Mouse (Mus musculus) right cerebral cortex, postnatal 10 days (tissue): ENCODE measurements around the gene Slc4a10.

Experiments used
- DNase-seq, 2 experiments: peaks; one replicate each; pipeline ENCODE4 v3.0.0; 2021; ENCODE audit warnings: low spot score in 2 of 2

The Slc4a10 gene

GRCm38 (mm10) chr2:62347762-62348161, 301.5 kb downstream of the Slc4a10 start:
- no peak for DNase-seq

DNA sequence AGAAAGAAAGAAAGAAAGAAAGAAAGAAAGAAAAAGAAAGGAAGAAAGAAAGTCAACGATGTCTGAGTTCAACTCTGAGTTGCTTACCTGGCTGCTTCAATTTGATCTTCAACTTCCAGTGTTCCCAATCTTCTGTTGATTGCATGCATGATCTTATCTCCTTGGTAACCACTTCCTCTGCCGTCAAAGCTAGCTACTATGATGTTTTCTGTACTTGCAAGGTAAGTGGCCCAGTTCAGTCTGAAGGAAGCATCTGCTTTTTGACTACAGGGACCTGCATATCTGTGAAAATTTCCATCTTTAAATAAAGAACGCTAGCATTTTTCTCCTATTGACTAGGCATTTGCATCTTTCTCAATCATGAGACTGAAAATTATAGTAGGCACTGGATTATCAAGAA, 305.8 kb downstream of the Slc4a10 start:
- no peak for DNase-seq

GRCm38 (mm10) chr2:62355766-62356165, 309.5 kb downstream of the Slc4a10 start:
- no peak for DNase-seq

- DNase-seq = no peak
Measured at GRCm38 (mm10) chr2:62356606-62357005, 310.3 kb downstream of the Slc4a10 start.

GRCm38 (mm10) chr2:62357259-62357658, 311.0 kb downstream of the Slc4a10 start:
- DNase-seq = no peak

- no peak for DNase-seq
Measured at GRCm38 (mm10) chr2:62360872-62361271, 314.6 kb downstream of the Slc4a10 start.

- DNase-seq = no peak
Measured at GRCm38 (mm10) chr2:62361514-62361913, 315.3 kb downstream of the Slc4a10 start.

DNA sequence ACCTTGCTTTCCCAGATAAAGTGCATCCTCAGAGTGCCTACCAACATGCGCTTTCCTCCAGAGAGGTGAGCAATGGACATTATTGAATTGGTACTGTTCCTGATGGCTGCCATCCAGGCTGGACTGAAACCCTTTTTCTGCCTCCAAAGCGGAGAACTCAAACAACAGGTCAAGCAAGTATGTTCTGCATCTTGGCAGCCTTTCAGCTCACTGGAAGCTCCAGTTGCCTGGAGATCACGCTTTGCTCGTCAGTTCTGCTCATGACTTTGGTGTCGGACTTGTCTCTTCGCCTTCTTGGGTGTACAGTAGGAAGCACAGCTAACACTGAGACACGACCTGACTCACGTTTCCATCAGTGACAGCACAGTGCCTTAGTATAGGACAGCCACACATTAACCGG, 315.9 kb downstream of the Slc4a10 start:
- no peak for DNase-seq

- DNase-seq = no peak
Measured at GRCm38 (mm10) chr2:62363606-62364005, 317.3 kb downstream of the Slc4a10 start.

DNA sequence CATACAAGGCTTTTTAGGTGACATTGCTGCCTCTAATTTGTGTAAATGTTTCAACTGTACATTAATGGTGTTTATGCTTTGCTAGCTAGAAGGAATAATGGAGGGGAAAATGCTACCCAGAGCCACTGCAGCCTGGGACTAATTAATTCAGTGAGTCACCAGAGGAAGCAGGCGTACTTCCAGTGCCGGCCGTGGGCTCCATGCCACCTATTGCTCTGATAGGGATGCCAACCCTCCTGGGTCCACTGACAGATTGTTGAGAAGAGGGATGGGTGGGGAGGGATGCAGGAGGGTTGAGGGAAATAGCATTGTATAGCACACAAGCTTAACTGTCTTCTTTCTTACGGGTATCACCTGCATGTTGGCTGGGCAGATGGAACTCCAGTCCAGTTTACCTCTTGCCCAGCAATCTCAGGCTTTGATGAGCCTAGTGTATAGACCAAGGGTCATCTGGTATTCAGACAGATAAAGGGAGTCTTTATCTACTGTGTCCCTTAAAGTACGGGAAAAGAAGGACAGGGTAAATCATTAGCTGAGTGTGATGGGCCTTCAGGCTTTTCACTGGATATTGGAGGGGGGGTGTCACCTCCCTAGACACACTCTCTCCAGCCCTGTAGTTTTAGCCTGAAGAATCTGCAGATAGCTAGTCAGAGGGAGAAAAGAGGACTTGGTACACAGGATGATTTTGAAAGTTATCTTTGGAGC, 322.2 kb downstream of the Slc4a10 start:
- no peak for DNase-seq

DNA sequence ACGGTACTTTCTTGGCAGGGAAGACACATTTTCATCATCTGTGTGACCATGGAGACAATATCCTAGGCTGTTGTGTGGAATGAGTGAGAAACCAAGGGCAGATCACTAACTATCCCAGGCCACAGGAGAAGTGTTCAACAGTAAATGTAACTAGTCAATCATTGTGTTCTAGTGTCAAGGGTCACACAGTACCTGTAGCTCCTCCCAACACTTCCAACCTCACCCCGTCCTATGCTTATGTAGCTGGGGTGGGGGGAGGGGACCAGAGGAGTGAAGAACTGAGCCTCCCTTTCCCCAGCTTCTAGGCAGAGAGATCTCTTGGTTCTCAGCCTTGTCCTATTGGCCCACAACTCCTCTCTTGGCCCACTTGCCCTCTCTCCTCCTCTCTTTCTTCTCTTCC, 323.8 kb downstream of the Slc4a10 start:
- no peak for DNase-seq

DNA sequence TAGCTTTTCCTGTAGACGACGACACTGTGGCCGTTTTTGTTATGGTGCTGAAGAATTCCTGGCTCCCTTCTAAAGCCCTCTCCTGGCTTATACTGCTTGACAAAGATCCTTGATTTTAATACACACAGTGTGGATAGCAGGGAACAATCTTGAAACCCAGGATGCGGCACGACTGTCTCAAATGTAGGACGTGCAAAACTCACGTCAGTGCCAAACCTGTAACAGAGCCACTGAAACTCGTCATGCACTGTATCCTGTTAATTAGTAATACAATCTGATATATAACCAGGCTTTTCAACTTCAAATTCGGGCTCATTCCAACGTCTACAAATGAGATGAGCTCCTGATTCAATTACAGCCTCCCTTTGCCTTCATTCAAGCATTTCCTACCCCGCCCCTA, 327.4 kb downstream of the Slc4a10 start:
- DNase-seq = no peak
